Mouse (Mus musculus) cerebellum, postnatal 4 days (tissue): Measurements from ENCODE around the gene Selenon.

Source experiments
- DNase-seq, 2 experiments: peaks; one replicate each; pipeline ENCODE4 v3.0.0; 2022; ENCODE audit warnings: low spot score in 2 of 2, mixed read lengths in 1 of 2

The Selenon gene

GRCm38 (mm10) chr4:134578407-134578806 is 26.4 kb upstream of the Selenon start:
- DNase-seq = no peak

DNA sequence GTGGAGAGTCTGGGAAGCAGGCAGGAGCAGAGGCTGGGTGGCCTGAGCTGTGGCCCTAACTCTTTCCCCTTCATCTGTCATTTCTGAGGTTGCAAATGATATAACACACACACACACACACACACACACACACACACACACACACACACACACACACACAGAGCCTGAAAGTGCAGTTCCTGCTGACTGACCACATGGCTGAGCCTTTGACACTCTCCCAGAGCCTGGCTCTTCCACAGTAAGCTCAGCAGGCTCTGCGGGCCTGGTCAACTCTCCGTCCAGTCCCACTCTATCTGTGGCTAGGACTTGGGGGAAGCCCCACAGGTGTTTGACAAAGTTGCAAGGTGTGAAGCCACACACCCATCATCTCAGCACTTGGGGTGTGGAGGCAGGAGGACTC is 25.3 kb upstream of the Selenon start:
- DNase-seq = no peak

DNA sequence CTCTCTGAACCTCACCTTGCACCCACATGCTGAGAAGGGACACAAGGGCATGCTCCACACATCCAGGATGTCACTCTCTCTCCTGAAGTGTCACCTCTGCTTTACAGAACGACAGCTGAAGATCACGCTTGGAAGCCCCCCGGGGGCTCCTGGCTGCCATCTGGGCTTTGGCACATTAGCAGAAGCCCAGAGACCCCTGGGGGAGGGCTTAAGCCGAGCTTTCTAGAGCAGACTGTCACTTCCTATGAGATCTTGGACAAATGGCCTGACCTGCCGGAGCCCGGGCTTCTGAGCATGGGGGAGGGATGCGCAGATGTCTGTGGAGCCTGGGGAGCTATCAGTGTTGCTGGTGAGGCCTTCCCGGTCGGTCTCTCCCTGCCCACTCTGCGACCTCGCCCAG is 23.5 kb upstream of the Selenon start:
- no peak for DNase-seq

DNA sequence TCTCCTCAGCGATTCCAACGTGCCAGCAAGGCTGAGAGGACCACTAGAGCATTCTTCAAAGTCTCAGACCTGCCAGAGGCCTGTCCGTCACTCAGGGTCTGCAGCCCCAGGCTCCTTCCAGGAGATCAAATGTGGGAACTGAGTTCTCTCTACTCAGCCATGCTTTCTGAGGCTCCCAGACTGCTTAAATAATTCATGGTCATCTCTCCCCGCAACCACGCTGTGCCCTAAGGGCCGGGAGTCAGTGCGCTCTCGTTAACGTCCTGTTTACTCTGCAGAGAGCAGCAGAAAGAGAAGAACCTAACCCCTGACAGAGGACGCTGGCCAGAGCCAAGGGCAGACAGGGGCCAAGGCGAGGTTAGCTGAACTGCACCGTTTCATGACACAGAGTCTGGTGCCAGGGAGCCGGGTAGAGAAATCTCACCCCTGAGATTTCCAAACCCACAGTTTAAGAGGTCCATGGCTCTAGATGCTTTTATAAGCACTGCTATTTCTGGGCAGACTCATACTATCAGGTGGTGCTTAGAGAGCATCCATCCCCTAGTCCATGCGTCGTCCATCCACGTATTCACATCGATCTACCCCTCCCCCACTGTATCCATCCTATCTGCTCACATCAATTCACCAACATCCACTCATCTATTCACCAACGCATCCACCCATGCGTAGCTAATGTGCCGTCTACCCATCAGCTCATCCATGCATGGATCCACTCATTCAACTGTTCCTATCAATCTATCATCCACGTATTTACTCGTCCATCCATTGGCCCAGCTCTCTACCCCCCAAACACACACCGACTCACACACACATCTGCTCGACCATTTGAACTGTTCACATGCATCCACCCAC is 20.7 kb upstream of the Selenon start:
- DNase-seq = no peak

- peak in 1 of 2 experiments; percentile 55 for DNase-seq
Observed at GRCm38 (mm10) chr4:134570704-134571451, 18.9 kb upstream of the Selenon start.

- DNase-seq = no peak
Observed at GRCm38 (mm10) chr4:134569831-134570230, 17.9 kb upstream of the Selenon start.

- DNase-seq = no peak
Observed at GRCm38 (mm10) chr4:134569205-134569604, 17.2 kb upstream of the Selenon start.

- peak in 1 of 2 experiments; percentile 70 for DNase-seq
Observed at GRCm38 (mm10) chr4:134567377-134568226, 15.6 kb upstream of the Selenon start.

GRCm38 (mm10) chr4:134564093-134564492 is 12.1 kb upstream of the Selenon start:
- DNase-seq = no peak

DNA sequence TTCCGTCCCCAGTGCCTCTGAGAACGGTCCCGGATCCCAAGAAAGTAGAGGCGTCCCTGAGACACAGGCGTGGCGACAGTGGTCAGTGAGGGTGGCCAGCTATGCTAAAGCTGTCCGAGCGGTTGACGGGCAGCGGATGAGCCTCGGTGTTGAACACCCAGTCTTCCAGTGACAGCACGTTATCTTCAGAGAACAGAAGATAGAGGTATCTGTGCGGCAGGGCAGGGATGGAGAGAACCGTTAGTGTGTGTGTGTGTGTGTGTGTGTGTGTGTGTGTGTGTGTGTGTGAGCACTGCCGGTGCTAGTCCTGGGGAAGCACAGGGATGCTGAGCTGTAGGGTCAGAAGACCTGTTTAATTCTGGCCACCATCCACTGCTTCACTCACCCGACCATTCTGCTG is 11.7 kb upstream of the Selenon start:
- DNase-seq = no peak

DNA sequence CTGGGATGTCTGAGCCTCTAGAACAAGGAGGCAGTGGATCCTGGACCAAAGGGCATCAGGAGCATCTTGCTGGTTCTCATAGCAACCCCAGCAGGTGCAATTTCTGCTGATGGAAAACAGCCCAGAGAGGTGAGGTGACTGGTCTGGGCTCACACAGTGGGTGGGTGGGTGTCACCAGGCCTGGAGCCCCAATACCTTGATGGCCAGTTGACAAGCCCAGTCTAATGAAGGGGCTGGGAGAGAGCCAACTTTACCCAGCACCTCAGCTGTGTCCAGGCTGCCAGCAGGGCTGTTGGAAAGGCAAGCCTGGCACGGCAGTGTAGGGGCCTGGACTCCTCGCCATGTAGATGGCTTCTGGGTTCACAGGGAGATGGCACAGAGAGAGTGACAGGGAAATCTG is 10.0 kb upstream of the Selenon start:
- DNase-seq = no peak

GRCm38 (mm10) chr4:134560699-134561098 is 8.7 kb upstream of the Selenon start:
- no peak for DNase-seq

DNA sequence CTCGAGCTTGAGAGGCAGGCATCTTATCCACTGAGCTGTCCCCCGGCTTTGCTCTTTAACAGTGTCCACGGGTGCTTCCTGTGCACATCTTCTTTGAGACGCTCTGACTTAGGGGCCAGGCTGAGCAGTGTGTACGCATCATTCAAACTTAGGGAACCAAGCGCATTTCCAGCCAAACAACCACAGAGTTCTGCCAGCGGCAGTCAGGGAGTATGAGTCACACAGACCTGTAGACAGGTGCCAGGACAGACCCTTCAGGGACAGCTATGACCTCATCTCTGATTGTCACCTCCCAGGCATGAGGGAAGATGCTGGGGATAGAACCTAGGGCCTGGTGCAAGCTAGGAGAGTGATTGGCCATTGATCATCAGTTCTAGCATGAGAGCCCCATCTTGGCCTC is 7.2 kb upstream of the Selenon start:
- no peak for DNase-seq

GRCm38 (mm10) chr4:134558570-134559113 is 6.7 kb upstream of the Selenon start:
- no peak for DNase-seq

DNA sequence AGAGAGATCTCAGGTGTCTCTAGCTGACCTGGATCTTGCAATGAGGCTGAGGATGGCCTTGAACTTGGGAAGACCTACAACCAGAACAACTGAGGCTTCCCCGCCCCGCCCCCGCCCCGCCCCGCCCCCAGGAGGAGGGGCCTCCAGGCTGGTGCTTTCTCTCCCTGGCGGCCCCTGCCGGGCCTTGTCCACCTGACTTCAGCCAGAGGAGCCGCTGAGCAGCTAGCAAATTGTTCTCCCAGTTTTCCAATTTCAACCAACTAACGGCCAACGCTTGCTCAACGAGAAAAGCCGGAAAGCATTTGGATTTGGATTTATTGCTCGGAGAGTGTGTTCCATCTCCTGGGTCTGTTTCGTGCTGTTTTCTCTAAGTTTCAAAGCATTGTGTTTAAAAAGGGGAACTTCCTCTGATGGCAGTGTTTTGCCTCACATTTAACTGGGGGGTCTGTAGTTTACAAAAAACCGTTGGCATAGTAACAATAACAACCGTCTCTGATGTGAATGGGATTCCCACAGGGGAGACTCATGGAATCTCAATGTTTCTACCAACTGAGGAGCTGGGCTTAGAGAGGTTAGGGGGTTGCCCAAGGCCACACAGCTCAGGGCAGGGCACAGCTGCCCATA is 5.8 kb upstream of the Selenon start:
- no peak for DNase-seq

GRCm38 (mm10) chr4:134555956-134556580 is 4.1 kb upstream of the Selenon start:
- DNase-seq = peak in 1 of 2 experiments; percentile 64

DNA sequence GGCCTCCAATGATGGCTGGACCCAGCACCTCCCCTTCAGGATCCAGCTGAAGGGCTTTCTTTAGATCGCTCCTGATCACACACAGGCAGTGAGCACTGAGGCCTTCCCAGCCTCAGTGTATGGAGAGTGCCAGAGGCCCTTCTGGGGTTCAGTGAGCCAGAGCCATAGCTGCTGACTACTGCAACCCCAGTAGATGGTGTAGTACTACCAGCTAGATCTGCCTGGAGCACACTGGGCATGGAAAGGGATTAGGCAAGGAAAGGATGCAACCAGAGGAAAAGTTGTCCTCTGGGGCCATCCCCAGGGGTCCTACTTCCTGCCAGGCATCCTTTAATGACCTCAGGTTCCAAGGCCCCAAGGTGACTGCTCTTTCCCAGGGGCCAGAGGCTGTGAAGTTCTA is 1.7 kb upstream of the Selenon start:
- no peak for DNase-seq

DNA sequence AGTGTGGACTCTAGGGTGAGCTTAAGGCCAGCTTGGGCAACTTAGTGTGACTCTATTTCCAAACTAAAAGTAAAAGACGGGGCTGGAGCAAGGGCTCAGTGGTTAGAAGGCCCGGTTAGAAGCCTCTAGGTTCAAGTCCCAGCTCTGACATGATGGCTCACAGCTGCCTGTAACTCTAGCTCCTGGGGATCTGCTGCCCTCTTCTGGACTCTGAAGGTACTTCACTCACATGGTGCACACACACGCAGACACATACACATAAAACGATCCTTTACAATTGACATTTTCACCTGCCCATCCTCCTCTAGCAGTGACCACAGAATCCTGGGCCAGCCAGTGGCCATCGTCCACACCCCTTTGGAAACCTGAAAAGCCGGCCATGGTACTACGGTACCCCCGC is 2.1 kb downstream of the Selenon start:
- no peak for DNase-seq

- DNase-seq = no peak
Observed at GRCm38 (mm10) chr4:134548169-134548938, 3.6 kb downstream of the Selenon start.
